Mouse (Mus musculus): ENCODE measurements at regions not wholly inside any gene's neighbourhood (a gene's known extent, or its start where the extent isn't known, plus 50 kb on each side); places are given as distances from the start of the nearest gene placed in this dataset.

DNA sequence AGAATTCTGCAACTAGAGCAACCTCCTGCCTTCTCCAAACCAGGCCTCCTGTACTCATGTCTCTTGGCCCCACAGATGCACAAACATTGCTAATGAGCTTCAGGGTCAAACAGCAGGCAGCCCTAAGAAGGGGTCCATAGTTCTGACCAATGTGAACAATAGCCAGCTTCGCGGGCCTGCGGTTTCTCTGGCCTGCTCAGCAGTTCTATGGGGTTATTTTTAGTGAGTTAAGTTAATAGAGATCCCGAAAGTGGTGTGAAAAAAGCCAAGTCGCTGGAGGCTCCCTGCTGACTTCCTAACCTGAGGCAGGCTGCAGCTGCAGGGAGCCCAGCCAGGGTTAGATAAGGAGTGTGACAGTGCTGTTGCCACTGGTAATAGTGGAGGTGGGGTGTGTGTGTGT lies 106.6 kb downstream of the Pdcd6ip start:
- no peak for DNase-seq (ENCODE audit: extremely low spot score in 1 of 2, low spot score in 1 of 2)

DNA sequence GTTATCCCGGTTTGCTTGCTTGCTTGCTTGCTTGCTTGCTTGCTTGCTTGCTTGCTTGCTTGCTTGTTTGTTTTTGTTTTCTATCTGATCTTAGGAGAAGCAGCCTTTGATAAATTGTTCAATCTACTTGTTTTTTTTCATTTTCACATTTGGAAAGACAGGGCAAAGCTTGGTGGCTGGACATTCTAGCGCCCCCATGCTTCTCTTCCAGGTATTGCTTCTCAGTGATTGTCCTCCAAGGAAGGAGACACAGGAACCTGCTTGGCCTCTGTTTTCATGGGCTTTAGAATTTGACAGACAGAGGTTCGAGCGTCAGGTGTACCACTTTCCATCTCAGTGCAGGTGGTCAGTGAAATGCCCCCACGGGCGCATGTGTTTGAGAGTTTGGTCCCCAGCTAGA lies 120.8 kb downstream of the Pdcd6ip start:
- DNase-seq (ENCODE audit: extremely low spot score in 1 of 2, low spot score in 1 of 2), result peak in 1 of 2 experiments; percentile 57

DNA sequence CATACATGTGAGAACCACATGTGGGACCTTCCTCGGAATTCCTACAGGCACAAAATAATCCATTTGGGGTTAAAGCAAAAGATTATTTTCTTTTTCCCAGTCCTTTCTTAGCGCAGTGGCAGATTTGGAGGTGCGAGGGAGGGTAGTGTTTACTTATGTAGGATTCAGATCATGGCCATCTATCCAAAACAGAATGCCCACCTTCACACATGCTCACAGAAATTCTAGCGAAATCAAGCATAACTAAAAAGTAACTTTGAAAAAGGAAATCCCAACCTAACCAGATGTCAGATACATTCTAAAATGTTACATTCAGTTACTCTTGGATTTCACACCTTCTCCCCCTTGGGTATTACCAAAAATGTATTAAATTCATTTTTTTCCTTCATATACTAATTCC lies 121.6 kb downstream of the Pdcd6ip start:
- peak in 1 of 2 experiments; percentile 64 for DNase-seq (ENCODE audit: extremely low spot score in 1 of 2, low spot score in 1 of 2)

DNA sequence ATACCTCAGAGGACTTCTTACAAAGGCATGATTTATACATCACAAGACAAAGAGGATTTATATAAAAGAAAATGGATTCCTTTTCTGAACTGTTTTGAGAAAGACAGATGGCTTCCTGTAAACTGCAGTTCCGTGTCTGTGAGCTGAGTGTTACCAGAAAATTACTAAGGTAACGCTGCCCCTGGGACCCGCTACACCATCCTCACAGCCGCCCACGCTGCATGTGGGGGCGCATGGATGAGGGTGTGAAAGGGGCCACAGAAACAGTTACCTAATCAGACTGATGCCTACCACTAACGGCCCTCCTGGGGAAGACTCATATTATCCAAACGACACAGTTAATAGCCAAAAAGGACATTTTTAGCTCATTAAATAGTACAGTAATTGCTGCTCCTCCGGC lies 129.8 kb downstream of the Pdcd6ip start:
- peak in 1 of 2 experiments; percentile 62 for DNase-seq (ENCODE audit: extremely low spot score in 1 of 2, low spot score in 1 of 2)

DNA sequence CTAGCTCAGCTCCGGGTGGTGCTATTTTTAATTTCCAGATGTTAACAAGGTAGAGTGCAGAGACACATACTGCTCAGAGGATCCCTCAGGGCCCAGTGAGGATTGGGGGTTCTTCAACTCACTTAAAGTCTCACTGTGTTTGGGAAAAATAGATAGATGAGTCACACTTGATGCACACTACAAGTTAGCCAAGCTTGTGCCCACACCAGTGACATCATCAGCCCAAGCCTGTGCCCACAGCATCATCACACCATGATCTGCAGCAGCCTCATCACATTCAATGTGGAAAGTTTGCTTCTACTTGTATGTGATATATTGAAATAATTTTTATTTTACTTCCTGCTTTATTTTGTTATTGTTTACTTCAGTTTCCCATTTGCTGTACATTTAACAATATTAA lies 139.2 kb downstream of the Pdcd6ip start:
- DNase-seq (ENCODE audit: extremely low spot score in 1 of 2, low spot score in 1 of 2), result peak in 1 of 2 experiments; percentile 47

DNA sequence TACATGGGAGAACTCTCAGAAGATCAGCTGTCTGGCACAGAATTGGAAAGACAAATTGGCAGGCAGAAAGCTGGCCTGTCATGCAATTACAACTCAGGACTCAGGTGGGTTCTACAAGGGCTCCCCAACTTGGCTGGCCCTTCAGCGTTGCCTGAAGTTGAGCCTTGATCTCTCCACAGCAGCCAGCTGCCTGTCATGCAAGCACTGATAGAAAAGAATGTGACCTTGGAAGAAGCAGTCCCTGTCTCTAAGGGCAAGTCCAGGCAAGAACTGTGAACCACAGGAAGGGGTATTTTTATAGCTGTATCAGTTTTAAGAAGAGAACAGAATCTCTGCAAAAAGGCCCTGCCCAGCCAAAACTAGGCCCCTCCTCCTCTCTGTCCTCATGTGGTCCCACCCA lies 140.4 kb downstream of the Pdcd6ip start:
- DNase-seq (ENCODE audit: extremely low spot score in 1 of 2, low spot score in 1 of 2), result no peak

DNA sequence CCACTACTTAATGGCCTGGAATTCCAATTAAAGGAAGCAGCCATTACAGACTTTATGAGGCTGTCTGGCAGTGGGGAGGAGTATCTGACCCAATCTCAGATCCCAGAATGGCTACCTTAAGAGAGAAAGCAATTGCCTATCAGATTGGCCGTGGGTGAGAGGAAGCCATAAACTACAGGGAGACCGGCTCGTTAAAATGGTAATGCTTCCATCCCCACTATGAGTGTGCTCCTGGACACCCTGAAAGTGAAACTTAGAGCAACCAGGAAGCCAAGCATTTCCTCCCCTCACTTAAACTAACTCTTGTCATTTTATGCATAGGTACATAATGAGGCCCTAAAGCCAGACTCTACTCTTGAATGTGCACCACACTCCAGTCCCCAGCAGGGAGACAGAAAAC lies 141.4 kb downstream of the Pdcd6ip start:
- no peak for DNase-seq (ENCODE audit: extremely low spot score in 1 of 2, low spot score in 1 of 2)

DNA sequence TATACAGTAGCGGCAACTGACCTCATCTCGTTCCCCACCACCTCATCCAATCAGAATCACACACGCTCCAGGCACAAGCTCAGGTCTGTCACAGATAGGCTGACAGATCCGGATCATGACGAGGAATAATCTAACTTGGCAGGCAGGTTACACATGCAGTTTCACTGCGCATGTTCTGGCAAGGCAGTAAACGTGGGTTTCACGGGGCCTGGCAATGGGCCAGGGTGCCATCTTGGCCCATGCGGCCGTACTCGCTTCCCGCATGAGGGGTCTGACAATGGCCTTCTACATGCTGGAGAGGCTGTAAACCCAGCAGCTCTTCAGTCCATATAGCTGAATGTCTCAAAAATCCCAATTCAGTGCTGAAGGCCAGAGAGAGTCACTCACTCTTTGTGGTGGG lies 154.1 kb downstream of the Pdcd6ip start:
- DNase-seq (ENCODE audit: extremely low spot score in 1 of 2, low spot score in 1 of 2), result no peak

DNA sequence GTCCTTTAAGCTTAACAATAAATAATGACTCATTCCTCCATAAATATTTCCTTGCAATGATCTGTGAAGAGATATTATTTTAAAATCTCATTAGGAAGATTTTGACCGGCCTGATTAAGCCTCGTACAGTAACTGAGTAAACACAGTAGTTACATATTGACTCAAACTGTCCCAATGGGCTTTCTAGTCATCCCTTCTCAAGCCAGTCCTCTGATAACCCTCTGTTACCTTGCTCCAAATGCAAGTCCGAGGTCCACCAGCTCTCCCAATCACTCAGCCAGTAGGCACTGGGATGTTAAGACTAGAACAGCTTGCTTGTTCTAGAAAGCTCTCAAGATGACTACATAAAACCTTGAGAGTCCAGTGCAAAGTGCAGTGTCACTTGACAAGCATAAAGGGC lies 160.6 kb downstream of the Pdcd6ip start:
- DNase-seq (ENCODE audit: extremely low spot score in 1 of 2, low spot score in 1 of 2), result no peak

DNA sequence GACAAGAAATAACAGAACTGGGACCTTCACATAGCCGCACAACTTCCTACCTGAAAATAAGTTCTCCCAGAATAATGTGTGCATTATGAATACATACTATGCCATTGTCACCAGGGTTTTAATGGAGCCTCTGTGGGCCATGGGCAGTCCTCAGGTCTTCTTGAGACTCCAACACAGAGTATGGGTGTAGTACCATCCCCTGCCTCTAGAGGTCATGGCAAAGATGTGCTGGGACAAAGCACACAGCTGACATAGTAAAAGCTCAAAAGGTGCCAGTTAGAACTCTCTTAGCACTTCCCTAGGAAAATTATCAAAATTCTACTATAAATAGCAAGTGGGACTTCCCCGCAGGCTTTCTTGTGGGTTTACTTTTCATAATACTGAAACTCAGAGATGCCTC lies 179.5 kb downstream of the Pdcd6ip start:
- DNase-seq (ENCODE audit: extremely low spot score in 1 of 2, low spot score in 1 of 2), result no peak

DNA sequence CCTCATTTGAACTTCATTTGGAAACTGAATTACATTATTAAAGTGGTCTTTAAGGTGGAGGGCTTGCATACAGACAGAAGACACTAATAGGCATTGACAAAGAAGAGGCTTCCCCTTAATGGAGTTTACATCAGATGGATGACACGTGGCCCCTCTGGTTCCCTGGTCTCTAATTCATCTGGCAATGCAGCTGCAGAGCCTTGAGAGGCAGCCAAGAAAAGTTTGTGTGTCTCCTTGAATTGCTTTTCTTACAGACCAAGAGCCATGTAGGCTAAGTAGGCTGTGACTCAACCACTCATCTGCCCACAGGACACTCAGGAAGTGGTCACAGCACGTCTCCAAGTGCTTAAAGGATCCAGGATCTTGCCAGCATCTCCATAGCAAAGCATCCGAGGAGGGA lies 183.8 kb downstream of the Pdcd6ip start:
- no peak for DNase-seq (ENCODE audit: extremely low spot score in 1 of 2, low spot score in 1 of 2)

DNA sequence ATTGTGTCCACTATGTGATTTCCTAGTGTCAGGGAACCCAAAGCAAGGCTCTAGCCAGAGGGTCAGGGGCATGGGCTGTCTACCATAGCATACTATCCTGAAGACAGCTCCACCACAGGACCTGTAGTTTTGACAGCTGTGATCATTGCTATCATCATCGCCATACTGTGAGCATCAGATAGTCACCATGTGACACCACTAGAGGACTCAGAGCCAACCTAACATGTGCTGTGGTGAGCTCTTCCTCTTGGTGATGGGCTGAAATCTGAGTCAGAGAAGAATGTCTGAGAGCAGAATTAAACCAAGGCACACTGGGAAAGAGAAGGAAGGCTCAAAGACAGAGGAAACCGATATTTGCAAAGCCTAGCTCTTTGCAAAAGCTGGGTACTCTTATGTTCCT lies 184.9 kb downstream of the Pdcd6ip start:
- DNase-seq (ENCODE audit: extremely low spot score in 1 of 2, low spot score in 1 of 2), result no peak

DNA sequence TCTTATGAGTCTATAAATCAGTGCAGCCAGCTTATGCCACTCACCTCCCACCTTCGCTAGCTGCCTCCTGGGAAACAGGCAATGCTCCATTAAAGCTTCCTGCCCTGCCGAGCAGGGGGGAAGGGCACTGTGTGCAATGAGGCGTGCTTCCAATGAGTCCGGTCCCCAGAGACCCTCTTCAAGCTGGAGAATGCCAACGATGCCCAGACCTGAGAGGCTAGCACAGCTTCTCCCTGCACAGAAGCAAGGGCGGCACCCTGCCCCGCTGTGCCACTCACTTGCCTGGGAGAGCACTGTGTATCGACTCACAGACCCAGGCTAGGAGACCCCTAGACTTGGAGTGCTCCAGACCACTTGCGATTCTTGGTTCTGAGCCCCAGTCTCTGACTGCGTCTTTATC lies 188.3 kb downstream of the Pdcd6ip start:
- no peak for DNase-seq (ENCODE audit: extremely low spot score in 1 of 2, low spot score in 1 of 2)

DNA sequence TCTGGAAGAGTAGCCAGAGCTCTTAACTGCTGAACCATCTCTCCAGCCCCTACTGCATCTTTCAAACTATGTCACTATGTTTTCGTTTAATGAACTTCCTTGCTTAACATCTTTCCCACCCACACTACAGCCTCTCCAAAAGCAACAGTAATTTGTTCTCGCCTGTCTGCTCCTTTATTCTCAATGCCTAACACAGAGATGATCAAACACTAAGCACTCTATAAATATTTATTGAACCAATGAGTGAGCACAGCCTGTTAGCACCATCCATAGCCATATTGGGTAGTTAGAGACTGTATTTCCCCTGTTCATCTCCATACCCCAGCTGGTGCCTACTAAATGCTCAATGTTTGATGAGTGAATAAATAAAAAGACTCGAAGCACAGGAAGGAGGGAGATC lies 189.6 kb downstream of the Pdcd6ip start:
- no peak for DNase-seq (ENCODE audit: extremely low spot score in 1 of 2, low spot score in 1 of 2)

DNA sequence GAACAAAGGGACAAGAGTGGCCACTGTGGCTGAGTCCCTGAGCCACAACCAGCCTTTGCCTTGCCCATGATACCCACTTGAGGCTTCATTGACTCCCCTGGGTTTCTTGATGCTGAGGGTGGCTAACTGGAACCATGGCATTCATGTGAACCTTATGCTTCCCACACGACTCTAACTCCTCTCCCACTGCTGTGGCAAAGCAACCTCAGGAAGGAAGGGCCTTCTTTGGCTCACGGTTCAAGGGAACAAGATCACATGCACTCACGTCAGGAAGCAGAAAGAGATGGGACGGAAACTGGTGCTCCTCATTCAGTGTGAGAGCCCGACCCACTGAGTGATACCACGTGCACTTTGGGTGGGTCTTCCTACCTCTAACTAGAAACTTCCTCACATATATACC lies 190.3 kb downstream of the Pdcd6ip start:
- no peak for DNase-seq (ENCODE audit: extremely low spot score in 1 of 2, low spot score in 1 of 2)

DNA sequence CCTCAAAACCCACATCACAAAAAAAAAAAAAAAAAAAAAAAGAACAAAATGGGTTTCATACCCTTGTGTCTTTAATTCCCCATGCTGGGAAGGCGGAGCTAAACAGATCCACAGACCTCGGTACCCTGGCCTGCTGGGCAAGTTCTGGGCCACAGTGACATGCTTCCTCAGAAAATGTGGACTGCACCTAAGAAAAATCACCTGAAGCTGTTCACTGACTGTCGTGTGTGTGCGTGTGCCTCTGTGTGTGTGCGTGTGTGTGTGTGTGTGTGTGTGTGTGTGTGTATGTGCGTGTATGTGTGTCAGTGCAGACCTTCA lies 192.4 kb downstream of the Pdcd6ip start:
- no peak for DNase-seq (ENCODE audit: extremely low spot score in 1 of 2, low spot score in 1 of 2)

DNA sequence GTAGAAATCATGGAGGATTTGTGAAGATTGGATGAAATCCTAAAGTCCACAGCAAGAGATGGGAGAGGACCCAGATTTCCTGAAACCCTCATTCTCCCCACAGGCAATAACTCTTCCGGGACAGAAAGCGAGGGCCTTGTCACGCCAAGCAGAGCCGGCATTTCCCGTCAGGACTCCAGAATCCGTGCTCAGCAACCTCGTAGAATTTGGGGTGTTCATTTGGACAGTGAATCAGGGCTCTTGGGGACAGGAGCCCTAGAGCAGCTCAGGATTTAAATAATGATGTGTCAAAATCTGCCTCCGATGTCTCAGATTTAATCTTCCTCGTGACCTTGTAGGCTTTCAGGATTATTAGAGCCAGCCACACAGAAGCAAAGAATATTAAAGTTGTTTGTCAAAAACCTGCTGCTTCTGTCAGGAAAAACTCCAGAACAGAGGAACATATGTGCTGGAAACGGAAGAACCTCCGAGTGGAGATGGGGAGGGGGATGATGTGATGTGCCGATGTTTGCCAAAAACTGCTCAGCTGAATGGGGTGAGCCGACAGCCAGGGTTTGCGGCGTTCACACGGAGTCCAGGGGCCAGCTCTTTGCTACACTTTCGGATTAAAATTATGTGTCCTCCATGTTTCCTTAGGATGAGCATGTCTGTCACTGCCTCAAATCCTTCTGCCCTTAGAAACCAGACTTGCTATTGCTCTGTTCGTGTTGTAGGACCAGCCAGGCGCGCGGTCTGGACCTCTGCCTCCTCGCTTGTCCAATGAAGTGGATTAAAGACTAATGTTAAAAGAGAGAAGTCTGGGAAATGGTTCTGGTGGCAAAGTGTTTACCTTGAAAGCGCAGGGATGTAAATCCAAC lies 193.0 kb downstream of the Pdcd6ip start:
- no peak for DNase-seq (ENCODE audit: extremely low spot score in 1 of 2, low spot score in 1 of 2)

DNA sequence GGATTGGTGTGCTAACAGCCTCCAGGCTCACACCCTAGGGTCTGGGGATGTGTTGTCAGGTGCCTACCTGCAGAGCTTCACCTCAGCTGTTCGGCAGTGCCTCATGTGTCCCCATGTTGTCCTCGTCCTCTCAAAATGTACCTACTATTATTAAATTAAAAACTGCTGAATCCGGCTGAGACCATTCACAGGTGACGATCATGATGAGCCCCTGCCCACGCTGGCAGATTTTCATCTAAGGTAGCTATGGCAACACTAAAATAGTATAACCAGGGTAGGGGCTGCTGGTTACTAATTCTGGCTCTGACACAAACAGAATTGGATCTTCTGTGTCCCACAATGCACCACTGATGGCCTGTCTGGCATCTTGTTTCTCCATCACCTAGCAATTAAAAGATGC lies 196.8 kb downstream of the Pdcd6ip start:
- no peak for DNase-seq (ENCODE audit: extremely low spot score in 1 of 2, low spot score in 1 of 2)

DNA sequence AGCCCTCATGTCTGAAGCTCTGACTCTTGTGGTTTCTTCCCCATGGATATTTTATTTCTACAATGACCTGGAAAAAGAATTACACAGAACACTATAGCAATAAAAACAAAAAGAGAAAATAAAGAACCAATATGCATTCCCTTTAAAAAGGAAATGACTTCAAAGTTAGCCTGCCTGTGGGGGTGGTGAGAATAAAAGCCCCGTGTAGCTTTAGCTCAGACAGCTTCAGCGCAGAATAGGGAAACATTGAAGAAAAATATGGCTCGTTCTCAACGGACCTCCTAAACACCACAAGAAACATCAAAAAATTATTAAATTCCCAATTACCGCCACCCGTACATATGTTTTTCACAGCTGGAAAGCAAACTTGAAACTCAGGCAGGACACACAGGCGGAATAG lies 198.7 kb downstream of the Pdcd6ip start:
- peak in 1 of 2 experiments; percentile 67 for DNase-seq (ENCODE audit: extremely low spot score in 1 of 2, low spot score in 1 of 2)

DNA sequence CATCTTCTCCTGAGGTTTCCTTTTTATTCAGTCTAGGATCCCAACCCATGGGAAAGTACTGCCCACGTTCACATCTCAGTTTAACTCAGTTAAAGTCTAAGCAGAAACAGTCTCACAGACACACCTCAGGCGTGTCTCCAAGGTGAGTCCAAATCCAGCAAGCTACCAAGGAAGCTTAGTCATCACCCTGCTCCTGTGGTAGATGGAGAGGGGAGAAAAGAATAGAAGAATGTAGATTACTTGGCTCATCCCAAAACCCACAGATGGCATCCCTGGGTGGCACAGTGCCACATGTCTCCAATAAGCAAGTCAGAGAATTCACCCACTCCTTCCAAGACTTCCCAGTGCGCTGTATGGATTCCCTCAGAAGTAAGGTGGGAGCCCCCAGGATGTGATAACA lies 199.2 kb downstream of the Pdcd6ip start:
- peak; percentile 85 to 93 for DNase-seq (ENCODE audit: extremely low spot score in 1 of 2, low spot score in 1 of 2)

DNA sequence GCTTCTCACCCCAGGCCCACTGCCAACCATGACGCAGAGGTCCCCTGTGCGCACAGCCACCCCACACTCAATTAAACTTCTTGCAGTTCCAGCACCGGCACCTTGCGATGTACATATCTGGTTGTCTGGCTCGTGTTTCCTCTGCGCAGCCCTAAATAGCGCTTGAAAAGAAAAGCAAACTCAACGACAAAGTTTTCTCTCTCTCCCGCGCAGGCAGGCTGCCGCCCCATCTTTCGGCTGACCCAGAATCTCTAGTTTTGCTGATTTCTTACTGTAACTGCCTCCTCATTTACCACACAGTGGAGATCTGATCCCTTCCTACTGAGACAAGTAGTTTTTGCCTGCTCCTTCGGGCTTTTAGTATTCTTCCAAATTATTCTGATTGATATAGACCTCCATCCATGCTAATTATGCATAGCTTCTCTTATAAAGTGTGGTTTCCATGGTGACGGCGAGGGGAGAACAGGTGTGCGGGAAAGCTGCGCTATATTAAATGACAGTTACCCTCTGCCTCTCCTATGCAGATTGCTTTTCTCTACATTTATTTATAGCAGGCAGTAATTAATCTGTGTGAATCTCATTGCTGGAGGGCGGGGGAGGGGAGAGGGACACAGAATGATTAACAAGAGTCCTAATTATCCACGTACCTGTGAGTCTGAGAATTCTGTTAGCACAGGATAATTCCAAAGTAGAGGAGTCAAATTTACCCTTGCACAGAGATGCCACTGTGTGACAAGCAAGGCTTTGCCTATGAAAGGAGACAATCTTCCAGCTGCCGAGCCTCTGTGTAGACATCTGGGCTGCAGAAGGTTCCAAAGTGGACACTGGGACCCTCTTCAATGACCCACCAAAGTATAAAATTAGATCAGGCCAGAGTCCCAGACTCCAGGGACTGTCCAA lies 200.2 kb downstream of the Pdcd6ip start:
- peak; percentile 53 to 68 for DNase-seq (ENCODE audit: extremely low spot score in 1 of 2, low spot score in 1 of 2)

DNA sequence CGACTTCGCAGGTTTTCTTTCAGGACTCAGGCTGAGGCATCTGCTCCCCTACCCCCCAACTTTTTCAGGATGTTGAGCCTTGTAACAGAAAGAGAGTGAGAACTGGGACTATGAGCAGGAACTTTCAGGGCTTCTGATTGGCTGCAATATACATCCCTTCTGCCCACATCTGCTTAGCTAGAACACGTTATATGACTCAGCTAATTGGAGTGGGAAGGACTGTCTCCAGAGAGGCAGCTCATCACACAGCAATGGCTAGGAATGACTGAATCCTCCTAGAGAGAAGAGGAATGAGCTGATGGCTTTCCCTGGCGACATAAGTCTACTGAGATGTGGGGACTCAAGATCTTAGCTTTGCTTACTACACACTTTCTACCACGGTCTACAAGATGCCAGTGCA lies 208.8 kb downstream of the Pdcd6ip start:
- DNase-seq (ENCODE audit: extremely low spot score in 1 of 2, low spot score in 1 of 2), result no peak
